ENCODE assay signal across 9 mouse cellular contexts in genomic region chr11:31941640-31942638, GRCm38 (mm10). TPM values are rescaled to one million over a fixed set of nuclear protein-coding genes. Genes with fewer than 3 reads are reported as not detected.
DNase-seq lines count a peak whose midpoint lies in the region; ATAC-seq and TF ChIP-seq lines count a peak whose summit lies in the region.
"Had no signal": no experiment of that assay in that cellular context is flagged by ENCODE, and none has a peak within 500 bp of the region (broad histone marks: within the 10 kb centered on the region; RNA-seq: fewer than 3 reads in every experiment).

No protein-coding gene starts in this region.

- H3K9ac ChIP-seq in stomach, postnatal 0 days (ENCODE audit: low read length): no peak overlapping the region
- H3K9ac ChIP-seq: limb, embryonic 15.5 days had no signal

- H3K4me3 ChIP-seq in stomach, postnatal 0 days (ENCODE audit: low read depth, low read length): no peak overlapping the region
- H3K4me3 ChIP-seq: limb, embryonic 15.5 days had no signal

- no peaks in the 10 kb centered on the region for H3K36me3 ChIP-seq in stomach, postnatal 0 days (ENCODE audit: control insufficient read depth, insufficient read depth, low read length)
- H3K36me3 ChIP-seq: limb, embryonic 15.5 days had no signal

- intact Hi-C loops in left cerebral cortex, postnatal 4 days (cut with DNase I): no loop called here

- no peak overlapping the region for H3K27ac ChIP-seq in stomach, postnatal 0 days (replicated peaks)
- H3K27ac ChIP-seq: limb, embryonic 15.5 days had no signal

- peak; percentile 63 for TF ChIP-seq CTCF in stomach, postnatal 0 days (IDR thresholded peaks at IDR 0.05; ENCODE audit: low read depth)

- no peaks in the 10 kb centered on the region for H3K4me1 ChIP-seq in stomach, postnatal 0 days (replicated peaks; ENCODE audit: control insufficient read depth, insufficient read depth)

- peak; percentile 64 for ATAC-seq in granulocyte monocyte progenitor cell, adult 5-6 weeks (replicated peaks; ENCODE audit: poor library complexity, severe bottlenecking)
- ATAC-seq in stomach, postnatal 0 days (ENCODE audit: low FRiP score, low TSS enrichment): no peak
- no peak for ATAC-seq in activated CD4-positive, CD25-positive, alpha-beta regulatory T cell, adult 4 months

- DNase-seq in left cerebral cortex, postnatal 4 days: peak; percentile 24
- no peak for DNase-seq in left cerebral cortex, adult 11 months (ENCODE audit: low spot score)
- DNase-seq in NIH3T3 (ENCODE audit: low read depth): peak; percentile 35
- no peak for DNase-seq in stomach, postnatal 0 days (ENCODE audit: low spot score)
- DNase-seq in cerebellum, adult 11-12 months: no peak
- DNase-seq: kidney, postnatal 25 days had no signal

- no peak overlapping the region for H3K4me2 ChIP-seq in stomach, postnatal 0 days (replicated peaks; ENCODE audit: low read depth)
- H3K4me2 ChIP-seq: limb, embryonic 15.5 days had no signal

- no peaks in the 10 kb centered on the region for H3K27me3 ChIP-seq in stomach, postnatal 0 days (ENCODE audit: control insufficient read depth, insufficient read depth, low read length)
- H3K27me3 ChIP-seq: limb, embryonic 15.5 days had no signal

- WGBS in stomach, postnatal 0 days: 69% methylated on average over 4 of the region's 4 CpGs

- no peak for TF ChIP-seq EP300 in stomach, postnatal 0 days (optimal IDR thresholded peaks at IDR 0.05)

- no peaks in the 10 kb centered on the region for H3K9me3 ChIP-seq in stomach, postnatal 0 days (ENCODE audit: control insufficient read depth, low read length)
- H3K9me3 ChIP-seq: limb, embryonic 15.5 days had no signal

RNA-seq across cellular contexts. Expression of gene 4930524B15Rik, which starts 23.5 kb away (rescaled TPM):
- total RNA-seq in left cerebral cortex, postnatal 4 days (2021): not detected
- not detected in 2 replicates for total RNA-seq in granulocyte monocyte progenitor cell, adult 5-6 weeks (2014; fragmentation: Nextera tagmentation)
- not detected in 2 replicates for total RNA-seq in granulocyte monocyte progenitor cell, adult 5-6 weeks (2017)
- 0.08 and 0.10 TPM in 2 replicates for polyA plus RNA-seq in stomach, postnatal 0 days (2015; fragmentation: Nextera tagmentation; extraction: Ambion mirVana)
- polyA plus RNA-seq in activated CD4-positive, CD25-positive, alpha-beta regulatory T cell, adult 4 months (2017; shearing (Covaris generic)): not detected
- polyA plus RNA-seq: limb, embryonic 15.5 days had no signal

RNA-seq across cellular contexts. Expression of gene Nsg2, which starts 58.3 kb away (rescaled TPM):
- total RNA-seq in left cerebral cortex, postnatal 4 days (2021): 1,000 to 10,000 TPM in 1 of 2 experiments, 100 to 1,000 TPM in 1; 972 to 1,023 TPM
- total RNA-seq in granulocyte monocyte progenitor cell, adult 5-6 weeks (2014; fragmentation: Nextera tagmentation): not detected in 2 replicates
- total RNA-seq in granulocyte monocyte progenitor cell, adult 5-6 weeks (2017): not detected in 2 replicates
- polyA plus RNA-seq in stomach, postnatal 0 days (2015; fragmentation: Nextera tagmentation; extraction: Ambion mirVana): 6.1 and 6.5 TPM in 2 replicates
- polyA plus RNA-seq in activated CD4-positive, CD25-positive, alpha-beta regulatory T cell, adult 4 months (2017; shearing (Covaris generic)): 10 to 100 TPM; 65.0 to 90.0 TPM

Comparison
In these comparisons a context has a peak if more than half of its experiments do, and no peak if none do; other contexts are left out.
1. DNase-seq: peak in left cerebral cortex, postnatal 4 days (single experiment) and NIH3T3 (single experiment); none in left cerebral cortex, adult 11 months (single experiment), stomach, postnatal 0 days (single experiment) and cerebellum, adult 11-12 months (single experiment).
2. RNA of gene Nsg2, which starts 58.3 kb away (total RNA-seq): 972 to 1,023 TPM in left cerebral cortex, postnatal 4 days; not detected in granulocyte monocyte progenitor cell, adult 5-6 weeks; every median in the first group is over 100 times any median in the second.